Mouse (Mus musculus) thymus, postnatal 0 days (tissue): ENCODE results near the gene Srgap2. TPM values are rescaled to one million over a fixed set of nuclear protein-coding genes. Genes with fewer than 3 reads are reported as not detected.

Experiments
- DNase-seq: peaks from one replicate; pipeline ENCODE4 v3.0.0-alpha.2; 2015; ENCODE audit warnings: low spot score
- polyA plus RNA-seq: library from polyadenylated mRNA; unstranded; fragments of >200 nt; fragmentation: Nextera tagmentation; extraction: Ambion mirVana; gene quantifications from 2 replicates; pipeline ENCODE4 v1.2.1, GENCODE M21; 2015

The Srgap2 gene
- polyA plus RNA-seq, 1 experiment from 2014 or later, result 8.6 TPM

DNA sequence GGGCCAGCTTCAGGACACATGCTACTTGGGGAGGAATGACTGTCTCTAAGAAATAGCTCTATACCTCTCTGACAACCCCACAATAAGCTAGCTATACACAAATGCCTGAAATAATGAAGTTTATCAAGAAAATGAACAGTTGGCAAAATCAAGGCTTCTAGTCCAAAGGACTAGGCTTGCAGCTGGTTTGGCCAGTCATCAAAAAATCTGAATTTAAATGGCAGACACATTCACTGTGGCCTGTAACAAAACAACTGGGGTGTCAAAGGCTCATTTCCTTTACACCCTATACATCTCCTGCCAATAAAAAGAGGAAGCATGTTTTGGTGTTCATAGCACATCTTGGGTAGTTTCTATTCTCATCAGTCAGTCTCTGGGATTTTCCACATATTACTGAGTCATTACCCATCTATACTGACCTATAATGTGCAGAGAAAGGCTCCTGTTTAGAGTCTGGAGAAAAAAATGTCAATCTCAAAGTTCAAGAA is 53.5 kb downstream of the Srgap2 start:
- DNase-seq, result no peak

DNA sequence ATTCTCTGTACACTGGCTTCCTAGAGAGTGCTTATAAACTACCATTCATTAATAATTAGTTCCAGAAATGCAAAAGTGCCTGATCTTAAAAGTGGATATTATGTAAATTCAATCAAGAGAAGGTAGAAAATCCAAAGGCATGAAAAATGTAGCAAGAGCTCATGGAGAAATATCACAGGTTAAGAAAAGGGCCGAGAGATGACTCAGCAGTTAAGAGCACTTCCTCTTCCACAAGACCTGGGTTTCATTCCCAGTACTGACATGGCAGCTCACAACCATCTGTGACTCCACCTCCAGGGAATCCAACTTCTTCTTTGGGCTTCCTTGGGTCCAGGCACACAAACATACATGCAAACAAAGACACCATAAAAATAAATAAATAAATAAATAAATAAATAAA is 56.6 kb downstream of the Srgap2 start:
- peak; percentile 20 for DNase-seq

DNA sequence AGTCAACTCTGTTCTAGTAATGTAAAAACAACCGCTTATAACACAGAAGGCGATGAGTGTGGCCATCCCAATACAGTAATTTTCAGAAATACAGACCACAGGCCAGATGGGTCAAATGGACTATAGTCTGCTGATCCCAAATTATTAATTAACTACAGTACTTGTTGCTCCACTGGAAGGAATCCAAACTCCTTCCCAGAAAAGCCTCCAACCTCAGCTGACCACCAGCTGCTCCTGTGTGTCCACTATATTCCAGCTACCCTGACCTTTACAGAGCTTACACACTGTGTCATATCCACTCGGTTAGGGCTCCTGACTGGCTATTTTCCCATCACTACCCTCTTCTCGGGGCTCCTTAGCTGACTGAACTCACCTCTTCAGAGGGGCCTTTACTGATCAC is 61.3 kb downstream of the Srgap2 start:
- no peak for DNase-seq

DNA sequence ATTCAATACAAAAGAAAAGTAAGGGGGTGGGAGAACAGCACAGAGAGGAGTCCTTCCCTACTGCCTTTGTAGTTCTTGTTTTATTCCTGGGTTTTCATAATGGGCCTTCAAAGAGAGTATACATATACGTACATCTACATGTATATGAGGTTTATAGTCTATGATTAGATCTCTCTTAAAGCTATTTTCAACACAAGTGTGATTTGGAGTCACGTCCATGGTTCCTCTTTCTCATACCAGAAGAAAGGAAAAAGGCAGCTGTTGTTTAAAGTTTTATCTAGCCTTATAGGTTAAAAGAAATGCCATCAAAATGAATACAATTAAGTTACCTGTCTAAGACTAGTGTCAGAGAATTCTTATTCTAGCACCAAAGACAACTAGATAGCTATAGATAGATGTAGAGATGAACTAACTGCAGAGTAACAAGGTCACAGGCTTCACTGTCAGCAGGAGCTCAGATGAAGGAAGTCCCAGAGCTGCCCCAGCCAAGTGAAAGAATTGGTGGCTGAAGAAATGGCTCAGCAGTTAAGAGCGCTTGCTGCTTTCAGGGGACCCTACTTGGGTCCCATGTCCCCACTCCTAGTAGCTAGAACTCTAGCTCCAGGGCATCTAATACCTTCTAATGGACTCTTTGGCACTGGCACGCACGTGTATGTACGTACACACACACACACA is 63.1 kb downstream of the Srgap2 start:
- DNase-seq, result no peak

DNA sequence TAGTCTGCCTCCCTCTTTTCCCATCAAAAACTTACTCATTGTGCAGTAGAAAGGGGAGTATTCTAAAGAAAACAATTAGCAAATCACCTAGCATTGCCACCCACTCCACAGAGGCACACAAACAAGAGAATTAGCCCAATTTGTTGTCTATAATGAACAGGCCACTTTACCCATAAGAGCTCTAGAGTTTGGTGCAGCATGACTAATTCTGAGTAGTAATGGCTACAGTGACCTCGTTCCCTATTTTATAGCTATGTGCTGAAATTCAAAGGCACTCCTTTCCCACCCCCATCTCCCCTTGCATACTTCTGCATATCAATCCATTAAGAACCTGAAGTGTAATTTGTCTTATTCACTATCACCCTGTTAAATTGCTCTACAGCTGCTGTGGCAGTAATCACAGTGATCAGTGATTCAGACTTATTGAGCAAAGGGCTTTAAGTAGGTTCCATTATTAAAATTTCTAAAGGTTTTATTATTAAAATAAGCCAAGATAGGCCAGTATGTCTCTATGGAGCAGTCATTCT is 64.5 kb downstream of the Srgap2 start:
- no peak for DNase-seq

DNA sequence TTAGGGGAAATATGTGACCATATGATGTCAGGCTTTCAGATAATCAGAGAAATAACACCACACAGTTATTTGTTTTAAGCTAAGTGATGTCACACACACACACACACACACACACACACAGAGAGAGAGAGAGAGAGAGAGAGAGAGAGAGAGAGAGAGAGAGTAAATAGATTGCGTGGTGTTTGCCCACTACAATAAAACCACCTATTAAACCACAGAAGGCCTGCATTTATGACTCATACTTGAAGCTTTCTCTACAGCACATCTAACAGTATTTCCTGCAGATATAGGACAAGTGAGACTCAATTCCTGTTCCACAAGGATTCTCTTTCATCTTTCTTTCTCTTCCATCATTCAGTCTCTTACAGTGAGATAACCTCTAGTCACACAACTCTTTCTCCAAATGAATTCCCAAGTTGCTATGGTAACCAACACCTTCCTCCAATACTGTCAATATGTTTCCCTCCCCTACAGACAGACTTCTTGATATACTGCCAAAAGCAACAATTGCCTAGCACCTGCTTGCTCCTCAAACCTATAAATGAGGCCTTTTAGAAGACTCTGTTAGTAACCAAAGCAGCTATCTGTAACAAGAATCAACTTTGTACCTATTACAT is 66.1 kb downstream of the Srgap2 start:
- DNase-seq, result no peak

DNA sequence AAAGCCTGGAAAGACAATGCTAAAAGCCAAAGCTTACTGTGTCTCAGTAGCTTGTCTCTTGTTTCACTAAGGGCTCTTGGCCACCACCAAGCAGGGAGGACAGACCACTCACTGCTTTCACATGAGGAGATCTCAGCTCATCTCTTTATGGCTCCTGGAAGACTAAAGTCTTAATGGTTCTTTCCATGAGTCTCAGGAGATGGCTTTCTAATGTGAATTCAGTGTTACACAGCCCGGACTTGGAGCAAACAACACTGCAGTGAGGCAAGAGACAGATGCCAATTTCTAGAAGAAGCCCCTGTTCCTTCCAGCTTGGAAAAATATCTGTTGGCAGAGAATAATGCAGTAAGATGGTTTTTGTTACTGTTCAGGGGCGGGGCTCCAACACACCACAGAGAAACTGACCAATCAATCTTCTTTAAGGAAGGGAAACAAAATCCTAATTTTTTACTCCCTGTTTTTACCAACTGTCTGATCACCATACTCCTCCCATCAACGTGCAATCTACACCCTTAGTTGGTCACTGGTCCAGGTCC is 71.7 kb downstream of the Srgap2 start:
- DNase-seq, result no peak

DNA sequence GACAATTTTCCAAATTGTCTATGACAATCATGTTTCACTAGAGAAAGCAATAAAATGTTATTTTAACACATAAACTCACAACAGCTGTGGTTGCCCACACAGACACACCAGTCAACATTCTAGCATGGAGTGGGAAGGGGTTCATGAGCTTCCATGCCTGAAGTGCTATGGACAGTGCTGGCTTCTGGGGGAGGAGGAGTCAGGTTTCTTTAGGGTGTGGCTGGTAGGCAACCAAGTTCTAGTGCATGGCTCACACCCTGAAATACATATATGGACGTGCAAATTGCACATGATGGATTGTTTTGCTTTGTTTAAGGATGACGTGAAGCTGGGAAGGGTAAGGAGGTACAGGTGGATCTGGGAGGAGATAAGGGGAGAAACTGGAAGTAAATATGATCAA is 72.8 kb downstream of the Srgap2 start:
- DNase-seq, result no peak

DNA sequence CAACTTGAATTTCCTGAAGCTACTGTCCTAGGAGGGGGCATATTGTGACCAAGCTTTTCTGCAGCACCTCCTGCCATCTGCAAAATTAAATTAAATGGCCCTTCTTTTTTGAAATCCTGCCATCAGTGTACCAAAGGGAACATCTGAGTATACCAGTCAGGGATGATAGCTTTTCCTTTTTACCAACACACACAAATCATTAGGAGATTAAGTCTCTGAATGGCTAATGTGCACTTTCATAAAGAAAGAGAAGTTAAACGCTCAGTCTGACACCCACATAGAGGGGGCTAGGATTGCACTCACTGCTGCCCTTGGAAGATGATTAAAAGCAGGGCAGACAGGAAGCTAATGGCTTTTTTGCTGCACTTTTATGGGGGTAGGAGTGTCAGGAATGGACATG is 73.8 kb downstream of the Srgap2 start:
- no peak for DNase-seq

DNA sequence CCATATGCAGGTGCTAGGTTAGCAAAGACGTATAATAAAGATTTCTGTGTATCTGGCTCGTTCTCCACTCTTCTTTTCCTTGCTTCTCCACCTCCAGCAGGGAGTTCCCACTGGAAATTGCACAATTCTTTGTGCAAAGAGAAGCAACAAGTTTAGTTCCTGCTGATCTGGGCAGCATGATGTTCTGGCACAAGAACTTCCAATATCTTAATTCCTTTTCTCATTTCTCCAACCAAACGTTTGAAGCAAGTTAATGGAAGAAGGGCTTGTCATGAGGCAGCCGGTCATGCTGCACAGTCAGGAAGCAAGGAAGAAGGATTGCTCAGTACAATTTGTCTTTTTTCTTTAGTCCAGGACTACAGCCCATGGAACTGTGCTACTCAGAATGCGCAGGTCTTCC is 78.8 kb downstream of the Srgap2 start:
- DNase-seq, result no peak

DNA sequence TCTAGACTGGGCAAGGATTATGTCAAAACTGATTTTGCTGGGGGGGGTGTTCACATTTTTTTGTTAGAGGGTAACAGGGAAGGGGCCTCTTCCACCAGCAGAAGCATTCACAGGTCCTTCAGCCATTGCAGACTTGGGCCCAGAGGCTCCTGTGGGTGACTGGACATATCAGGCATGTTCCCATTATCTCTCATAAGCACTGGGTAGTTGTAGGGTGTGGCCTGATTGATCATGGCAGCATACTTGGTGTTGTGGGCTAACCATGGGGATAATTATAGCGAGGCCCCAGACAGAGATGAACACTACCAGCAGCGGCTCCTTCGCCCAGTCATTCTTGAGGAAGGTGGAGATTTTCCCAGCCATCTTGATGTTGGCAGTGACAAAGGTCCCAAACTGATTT is 79.8 kb downstream of the Srgap2 start:
- no peak for DNase-seq

DNA sequence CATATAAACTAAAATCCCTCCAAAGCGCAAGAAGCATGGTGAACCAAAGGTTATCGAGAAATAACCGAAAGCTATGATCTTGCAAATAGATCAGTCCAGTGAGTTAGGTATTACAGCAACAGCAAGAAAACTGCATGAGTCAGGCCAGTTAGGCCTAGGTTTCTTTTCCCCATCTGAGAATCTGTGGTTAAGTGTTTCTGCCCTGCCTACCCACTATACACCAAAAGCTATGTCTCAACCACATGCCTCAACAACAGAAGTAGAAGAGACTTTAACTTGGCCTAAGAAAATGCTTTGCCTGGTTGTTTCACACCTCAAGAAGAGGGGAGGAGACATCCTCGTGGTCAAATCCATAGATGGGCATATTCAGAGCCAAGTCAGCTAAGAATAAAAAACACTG is 80.6 kb downstream of the Srgap2 start:
- DNase-seq, result no peak

DNA sequence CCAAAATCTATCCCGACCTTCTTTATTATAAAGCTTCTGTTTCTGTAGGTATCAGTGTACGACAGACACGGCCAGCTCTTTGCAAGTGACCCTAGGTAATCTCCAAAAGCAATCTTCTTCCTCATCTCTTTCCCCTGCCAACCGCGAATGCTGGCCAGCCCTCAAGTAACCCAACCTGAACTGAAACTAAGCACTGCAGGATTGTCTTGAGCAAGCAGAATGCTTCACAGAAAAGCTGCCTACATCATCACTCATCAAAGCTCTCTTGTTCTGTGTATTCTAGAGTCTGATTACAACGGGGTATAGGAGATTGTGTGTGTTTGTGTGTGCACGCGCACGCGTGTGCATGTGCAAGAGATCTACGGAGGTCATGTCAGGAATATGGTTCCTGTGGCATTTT is 88.6 kb downstream of the Srgap2 start:
- DNase-seq, result no peak

DNA sequence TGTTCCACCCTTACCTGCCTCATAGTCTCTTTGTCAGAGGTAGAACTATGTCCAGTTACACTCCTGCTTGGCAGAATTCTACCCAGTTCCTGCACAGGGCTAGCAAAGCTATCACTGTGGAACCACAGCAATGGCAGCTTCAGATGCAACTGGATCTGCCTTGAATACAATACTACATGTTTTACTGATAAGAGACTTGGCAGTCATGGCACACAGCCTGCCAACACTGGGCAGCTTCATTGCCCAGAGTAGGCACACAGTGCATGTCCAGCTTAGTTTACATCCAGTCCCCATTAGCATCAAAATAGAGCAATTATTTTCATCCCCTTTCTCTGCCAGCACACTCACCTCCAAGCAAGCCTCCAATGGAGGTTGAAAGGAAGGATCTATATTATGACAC is 89.2 kb downstream of the Srgap2 start:
- DNase-seq, result no peak

DNA sequence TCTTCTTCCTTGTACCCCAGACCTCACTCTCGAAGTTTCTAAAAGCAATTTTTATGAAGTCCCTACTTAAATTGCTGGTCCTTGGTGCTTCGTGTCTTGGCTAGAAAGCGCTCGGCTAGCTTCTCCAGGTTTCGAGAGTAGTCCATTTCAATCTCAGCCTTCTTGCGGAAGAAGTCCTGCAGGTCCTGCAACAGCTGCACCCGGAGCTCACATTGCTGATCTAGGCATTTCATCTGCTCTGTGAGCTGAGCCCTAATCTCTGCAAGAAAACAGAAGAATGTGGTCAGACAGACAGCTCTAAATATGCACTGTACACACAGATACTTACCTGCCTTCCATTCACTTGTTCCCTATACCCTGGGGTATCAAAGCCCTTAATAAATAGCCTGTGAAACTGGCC is 90.5 kb downstream of the Srgap2 start:
- no peak for DNase-seq

DNA sequence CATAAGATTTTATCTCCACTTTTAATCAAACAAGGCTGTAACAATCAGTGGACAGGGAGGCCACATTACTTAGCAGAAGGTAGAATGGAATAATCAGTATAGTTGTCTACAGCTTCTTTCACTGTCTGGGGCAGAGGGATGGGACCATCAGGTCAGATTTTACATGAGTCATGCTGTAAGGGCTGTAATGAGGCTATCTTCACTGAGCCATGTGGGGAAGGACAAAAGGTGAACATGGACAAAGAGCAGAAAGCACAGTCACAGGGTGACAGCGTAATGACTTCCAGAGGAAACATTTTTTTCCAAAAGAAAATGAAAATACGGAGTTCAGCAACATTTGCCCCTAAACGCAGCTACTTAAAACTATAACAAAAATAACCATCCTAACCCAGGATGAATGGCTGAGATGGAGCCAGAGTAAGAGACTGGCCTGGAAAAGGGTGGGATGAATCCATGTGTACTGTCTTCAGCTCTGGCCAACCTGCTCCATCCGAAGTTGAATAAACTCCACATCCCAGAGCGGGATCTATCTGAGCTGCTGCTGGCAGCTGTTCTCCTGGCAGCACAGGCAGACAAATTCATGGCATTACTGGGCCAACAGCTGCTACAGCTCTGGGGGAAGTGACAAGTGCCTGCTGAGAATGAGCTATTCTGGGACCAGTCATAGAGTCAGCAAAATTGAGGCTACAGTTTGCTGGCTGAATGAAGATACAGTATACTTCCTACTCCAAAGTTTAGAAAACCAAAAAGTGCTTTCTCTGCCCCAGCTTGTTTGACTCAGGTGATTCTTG is 95.5 kb downstream of the Srgap2 start:
- peak; percentile 57 for DNase-seq

DNA sequence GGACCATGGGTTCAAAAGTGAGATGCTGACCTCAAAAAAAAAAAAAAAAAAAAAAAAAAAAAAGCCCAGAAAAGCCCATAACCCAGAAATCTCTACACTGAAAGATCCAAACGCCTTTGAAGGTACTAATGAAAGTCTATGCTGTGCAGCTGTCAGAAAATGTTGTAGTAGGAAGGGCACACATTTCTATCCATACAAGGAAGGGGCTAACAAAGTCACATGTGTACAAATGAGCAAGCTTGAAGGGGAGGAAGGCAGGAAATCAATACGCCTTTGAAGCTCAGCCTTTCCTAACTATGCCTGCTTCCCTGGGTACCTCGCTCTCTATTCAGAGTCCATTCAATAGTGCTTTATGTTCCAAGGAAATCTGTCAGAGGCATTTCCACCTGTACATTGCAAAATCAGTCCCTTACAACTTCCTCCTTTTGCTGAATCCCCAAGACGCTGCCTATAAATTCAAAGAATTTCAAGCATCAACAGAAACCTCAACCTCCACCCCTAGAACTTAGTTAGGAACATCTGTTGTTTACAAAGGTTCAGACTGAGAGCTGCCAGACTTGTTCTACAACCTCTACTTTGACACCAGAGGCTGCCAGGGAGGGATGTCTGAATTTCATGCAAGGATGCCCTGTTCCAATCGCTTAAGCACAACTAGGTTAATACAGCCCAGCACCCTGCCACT is 99.9 kb downstream of the Srgap2 start:
- peak; percentile 74 for DNase-seq

DNA sequence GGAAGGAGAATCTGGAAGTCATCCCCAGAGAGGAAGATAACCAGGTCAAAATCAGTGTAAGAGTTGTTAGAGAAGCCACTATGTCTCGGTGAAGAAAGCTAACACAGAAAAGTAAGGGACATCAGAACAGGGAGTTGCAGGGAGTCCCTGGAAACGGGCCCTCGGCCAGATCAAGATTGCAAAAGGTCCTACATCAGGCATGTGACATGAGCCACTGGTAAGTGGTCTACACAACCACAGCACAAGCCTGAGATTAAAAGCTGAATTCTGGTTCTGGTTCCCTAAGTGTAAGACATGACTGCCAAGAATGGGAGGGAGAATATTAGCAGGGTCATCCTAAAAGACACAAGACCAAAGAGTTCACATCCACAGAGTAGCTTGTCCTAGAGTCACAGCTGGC is 104.1 kb downstream of the Srgap2 start:
- DNase-seq, result no peak

DNA sequence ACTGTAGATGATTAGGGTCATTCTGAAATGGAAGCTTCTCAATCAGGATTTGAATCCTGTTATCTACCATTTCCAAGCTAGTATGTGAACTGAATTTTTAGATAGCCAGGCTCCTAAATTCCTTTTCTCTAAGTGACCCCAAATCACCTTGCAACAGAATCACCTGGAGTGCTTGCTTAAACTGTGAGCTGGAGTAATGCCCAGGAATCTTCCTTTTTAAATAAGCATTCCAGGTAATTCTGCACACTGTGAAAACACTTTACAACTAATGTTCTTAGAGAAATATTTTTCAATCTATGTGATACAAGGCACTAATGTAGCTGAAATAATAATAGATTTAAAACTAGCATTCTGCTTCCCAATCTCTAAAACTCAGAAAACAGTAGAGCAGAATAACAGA is 106.0 kb downstream of the Srgap2 start:
- no peak for DNase-seq

DNA sequence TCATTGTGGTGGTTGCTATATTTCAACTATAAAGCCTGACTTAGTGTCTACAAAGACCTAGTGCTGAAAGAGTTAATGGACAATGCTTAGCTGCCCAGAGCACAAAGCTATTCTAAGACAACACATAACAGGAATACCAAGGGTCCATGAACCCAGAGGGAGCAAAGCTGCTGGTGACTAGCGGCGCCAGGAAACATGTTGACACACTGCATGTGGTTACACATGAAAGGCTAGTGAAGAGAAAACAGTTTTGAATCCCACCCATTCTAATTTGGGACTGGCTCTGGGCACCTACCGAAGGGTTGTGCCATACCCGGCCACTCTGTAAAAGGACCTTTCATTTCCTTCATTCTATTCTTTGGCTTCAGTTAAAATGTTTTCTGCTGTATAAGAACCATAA is 106.5 kb downstream of the Srgap2 start:
- no peak for DNase-seq

DNA sequence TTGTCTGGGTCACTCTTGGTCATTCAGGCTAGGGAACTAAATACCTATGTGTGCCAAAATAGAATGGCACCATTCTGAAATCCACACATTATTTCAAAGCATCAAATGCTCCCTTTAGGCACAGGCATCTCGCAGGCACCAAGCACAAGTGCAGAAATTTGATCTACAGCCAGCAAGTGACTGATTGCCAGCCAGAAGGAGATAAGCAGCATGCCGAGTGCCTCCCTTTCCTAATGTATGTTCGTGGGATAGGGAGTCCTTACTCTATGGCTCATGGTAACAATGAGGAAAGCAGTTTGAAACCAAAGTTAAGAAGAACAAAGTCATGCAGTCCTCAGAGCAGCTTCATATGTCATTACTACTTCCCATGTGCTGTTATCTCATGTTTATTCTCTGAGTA is 107.8 kb downstream of the Srgap2 start:
- no peak for DNase-seq
